In genomic region chr7:113241901-113242661, GRCm38 (mm10) we compare ENCODE assay signal across 10 mouse cellular contexts. TPM values are rescaled to one million over a fixed set of nuclear protein-coding genes. Genes with fewer than 3 reads are reported as not detected.
DNase-seq lines count a peak whose midpoint lies in the region; ATAC-seq lines count a peak whose summit lies in the region.
"Had no signal": no experiment of that assay in that cellular context is flagged by ENCODE, and none has a peak within 500 bp of the region (broad histone marks: within the 10 kb centered on the region; RNA-seq: fewer than 3 reads in every experiment).

No protein-coding gene starts in this region.

- H3K27me3 ChIP-seq in heart, embryonic 12.5 days (replicated peaks) = no peaks in the 10 kb centered on the region
- H3K27me3 ChIP-seq: neural tube, embryonic 12.5 days had no signal

- no peak overlapping the region for H3K4me2 ChIP-seq in heart, embryonic 12.5 days
- H3K4me2 ChIP-seq: neural tube, embryonic 12.5 days had no signal

- no peaks in the 10 kb centered on the region for H3K9me3 ChIP-seq in heart, embryonic 12.5 days (replicated peaks)
- H3K9me3 ChIP-seq: G1E; neural tube, embryonic 12.5 days had no signal

- intact Hi-C loops in heart, postnatal 25 days (cut with DNase I) = no loop called here

- H3K27ac ChIP-seq in heart, embryonic 12.5 days (ENCODE audit: poor library complexity, severe bottlenecking) = no peak overlapping the region
- H3K27ac ChIP-seq: neural tube, embryonic 12.5 days had no signal

- DNase-seq in heart, adult 11 months = peak; percentile 96
- DNase-seq in 3T3-L1 (ENCODE audit: low read depth, low spot score) = peak; percentile 93
- peak; percentile 35 for DNase-seq in cerebellum, adult 11 months
- DNase-seq in heart, postnatal 25 days (ENCODE audit: low spot score) = peak; percentile 24
- DNase-seq in urinary bladder, postnatal 4 days (ENCODE audit: low spot score in 2 of 2) = no peak
- DNase-seq in layer of hippocampus, adult 11-12 months (ENCODE audit: low spot score) = no peak

- peaks cover 42% of the 10 kb centered on the region for H3K4me1 ChIP-seq in heart, embryonic 12.5 days (replicated peaks)

- ATAC-seq in heart, embryonic 12.5 days (ENCODE audit: insufficient number of reproducible peaks, low FRiP score) = no peak
- ATAC-seq in monocyte, adult 5-6 weeks (replicated peaks; ENCODE audit: insufficient number of reproducible peaks, low FRiP score, low TSS enrichment, poor library complexity, severe bottlenecking) = peak; percentile 65

- WGBS in heart, embryonic 12.5 days = 68% methylated on average over 12 of the region's 12 CpGs

- H3K36me3 ChIP-seq in heart, embryonic 12.5 days = no peaks in the 10 kb centered on the region
- H3K36me3 ChIP-seq: G1E; neural tube, embryonic 12.5 days had no signal

- H3K9ac ChIP-seq in heart, embryonic 12.5 days = no peak overlapping the region
- H3K9ac ChIP-seq: neural tube, embryonic 12.5 days had no signal

- no peak overlapping the region for H3K4me3 ChIP-seq in heart, embryonic 12.5 days
- H3K4me3 ChIP-seq: neural tube, embryonic 12.5 days had no signal

RNA-seq across cellular contexts. Expression of gene Arntl, which starts 34.8 kb away (rescaled TPM):
- polyA plus RNA-seq in heart, embryonic 12.5 days (2016; fragmentation: Nextera tagmentation; extraction: Ambion mirVana) = 6.8 and 8.5 TPM in 2 replicates
- 10 to 100 TPM in 1 of 2 experiments, 1 to 10 TPM in 1; 3.4 to 23.9 TPM for total RNA-seq in heart, postnatal 25 days (2021)
- 15.8 to 26.0 TPM (median 17.3 TPM) in 3 replicates for total RNA-seq in monocyte, adult 5-6 weeks (2017)

Comparison
In these comparisons a context has a peak if more than half of its experiments do, and no peak if none do; other contexts are left out.
1. DNase-seq: peak in heart, adult 11 months (single experiment), 3T3-L1 (single experiment), cerebellum, adult 11 months (single experiment) and heart, postnatal 25 days (single experiment); none in urinary bladder, postnatal 4 days (0 of 2) and layer of hippocampus, adult 11-12 months (single experiment).